Mouse (Mus musculus) lung, postnatal 4 days (tissue): ENCODE measurements around the gene Gm853.

Experiments used
- DNase-seq, 2 experiments: peaks; one replicate each; pipeline ENCODE4 v3.0.0; 2021

The Gm853 gene

DNA sequence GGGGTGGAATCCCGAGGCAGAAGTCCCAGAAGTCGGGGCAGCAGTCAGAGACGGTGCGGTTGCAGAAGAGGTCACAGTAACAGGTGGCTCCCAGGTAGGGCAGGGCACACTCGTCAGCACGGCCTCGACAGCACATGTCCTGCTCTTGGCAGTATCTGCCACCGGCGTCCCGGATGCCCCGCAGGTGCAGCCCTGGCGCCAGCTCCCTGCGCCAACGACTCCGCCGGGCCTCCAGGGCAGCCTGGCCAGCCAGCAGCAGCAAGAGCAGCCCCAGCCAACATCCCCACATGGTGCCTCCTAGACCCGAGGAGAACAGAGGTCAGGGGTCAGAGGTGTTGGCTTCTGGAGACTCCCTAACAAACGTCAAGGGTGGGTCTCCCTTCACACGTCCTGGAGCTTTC is 48.3 kb downstream of the Gm853 start:
- DNase-seq = no peak

DNA sequence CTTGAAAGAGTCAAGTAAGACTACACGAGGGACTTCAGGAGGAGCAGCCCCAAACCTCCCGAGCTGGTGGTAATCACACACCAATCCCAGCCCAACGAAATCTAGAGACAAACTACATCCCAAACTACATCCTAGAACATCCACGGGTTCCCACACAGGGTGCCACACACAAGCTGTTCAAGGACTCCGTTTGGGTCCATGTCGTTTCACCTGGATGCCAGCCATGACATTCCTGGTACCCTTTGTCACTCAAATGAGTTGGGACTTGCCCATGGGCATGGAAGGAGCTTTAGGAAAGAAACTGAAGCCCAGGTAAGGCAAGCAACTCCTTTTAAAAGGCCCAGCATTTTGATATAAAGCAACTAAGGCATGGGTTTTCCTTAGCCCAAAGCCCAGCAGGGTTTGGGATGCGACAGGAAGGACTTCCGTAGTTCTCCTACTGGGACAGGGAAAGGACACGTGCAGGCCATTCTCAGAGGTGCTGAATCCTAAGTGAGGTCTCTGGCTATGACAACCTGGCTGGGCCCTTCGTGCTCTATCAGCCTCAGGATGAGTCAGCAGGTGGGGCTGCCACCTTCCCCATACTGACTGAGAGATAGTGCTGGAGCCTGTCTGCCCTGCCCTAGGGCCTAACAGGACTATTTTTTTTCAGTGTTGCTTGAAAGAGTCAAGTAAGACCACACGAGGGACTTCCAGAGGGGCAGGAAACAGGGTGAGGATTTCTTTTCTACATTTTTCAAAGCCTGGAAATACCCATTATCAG is 49.0 kb downstream of the Gm853 start:
- DNase-seq = no peak

DNA sequence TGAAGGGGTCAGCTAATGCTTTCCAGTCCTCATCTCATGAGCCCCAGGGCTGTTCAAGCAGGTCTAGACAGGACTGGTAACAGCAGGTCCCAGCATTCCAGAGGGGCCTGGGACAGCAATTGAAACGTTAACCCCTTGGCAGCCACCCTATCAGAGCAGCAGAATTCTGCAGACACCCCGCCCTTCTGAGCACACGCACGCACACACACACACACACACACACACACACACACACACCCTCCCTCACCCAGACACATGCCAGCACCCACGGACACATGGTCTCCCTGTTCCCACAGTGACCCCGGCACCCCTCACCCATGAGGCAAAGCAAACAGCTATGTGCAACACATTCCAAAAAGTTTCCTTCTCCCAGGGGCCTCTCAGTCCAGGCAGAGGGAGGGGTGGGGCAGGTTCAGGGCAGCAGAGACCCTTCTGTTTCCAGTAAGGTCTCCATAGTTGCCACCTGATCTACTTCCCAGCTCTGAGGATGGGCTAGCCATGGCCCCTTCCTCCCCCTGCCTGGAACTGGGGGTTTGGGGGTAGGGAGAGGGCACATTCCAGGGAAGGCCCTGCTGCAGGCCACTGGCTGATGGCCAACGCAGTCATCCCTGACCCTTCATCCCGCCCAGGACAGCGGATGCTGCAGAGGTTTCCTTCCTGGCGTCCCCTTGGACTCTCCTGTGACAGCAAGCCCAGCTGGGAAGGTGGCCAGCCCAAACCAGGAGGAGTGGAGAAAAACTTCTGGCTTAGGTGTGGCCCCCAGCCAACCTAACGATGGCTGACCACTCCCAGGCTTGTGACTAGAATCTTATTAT is 50.0 kb downstream of the Gm853 start:
- peak; percentile 78 to 88 for DNase-seq

DNA sequence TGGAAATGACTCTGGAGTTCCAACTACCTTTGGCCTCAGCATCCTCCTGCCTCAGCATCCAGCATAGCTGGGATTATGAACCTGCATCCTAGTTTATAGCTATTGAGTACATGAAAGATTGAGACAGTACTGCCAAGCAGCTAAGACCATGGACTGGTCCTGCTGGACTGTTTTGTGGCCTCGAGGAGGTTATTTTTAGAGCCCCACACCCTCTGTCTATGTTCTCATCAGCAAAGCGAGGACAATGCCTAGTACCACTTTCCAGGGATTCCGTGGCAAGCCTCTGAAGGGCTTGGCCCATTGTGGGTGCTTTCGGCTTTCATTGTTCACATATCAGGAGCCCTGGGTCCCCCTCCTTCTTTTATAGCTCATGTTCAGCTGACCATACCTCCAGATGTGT is 51.8 kb downstream of the Gm853 start:
- DNase-seq = no peak

DNA sequence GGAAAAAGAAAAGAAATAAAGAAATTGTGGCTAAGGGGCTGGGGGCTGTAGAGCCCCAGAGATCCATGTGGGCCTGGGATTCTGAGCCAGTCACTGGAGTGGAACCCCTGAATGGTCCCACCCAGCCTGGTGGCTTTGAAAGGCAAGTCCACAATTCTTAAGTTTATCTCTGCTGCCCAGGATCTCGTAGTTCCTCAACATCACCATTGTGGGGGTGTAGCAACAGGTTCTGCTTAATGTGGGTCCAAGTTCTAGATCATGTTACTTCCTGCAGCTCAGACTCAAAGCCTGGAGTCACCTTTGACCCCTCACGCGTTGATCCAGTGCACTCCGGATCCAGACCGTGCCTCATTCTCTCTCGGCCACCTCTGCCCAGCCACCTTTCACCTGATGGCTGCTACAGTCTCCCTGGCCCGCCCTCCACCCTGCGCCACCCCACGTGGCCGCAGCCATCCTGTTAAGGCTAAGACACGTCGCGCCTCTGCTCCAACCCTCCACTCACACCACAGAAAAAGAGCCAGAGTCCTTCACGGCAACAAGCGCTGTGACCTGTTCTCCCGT is 52.7 kb downstream of the Gm853 start:
- no peak for DNase-seq

DNA sequence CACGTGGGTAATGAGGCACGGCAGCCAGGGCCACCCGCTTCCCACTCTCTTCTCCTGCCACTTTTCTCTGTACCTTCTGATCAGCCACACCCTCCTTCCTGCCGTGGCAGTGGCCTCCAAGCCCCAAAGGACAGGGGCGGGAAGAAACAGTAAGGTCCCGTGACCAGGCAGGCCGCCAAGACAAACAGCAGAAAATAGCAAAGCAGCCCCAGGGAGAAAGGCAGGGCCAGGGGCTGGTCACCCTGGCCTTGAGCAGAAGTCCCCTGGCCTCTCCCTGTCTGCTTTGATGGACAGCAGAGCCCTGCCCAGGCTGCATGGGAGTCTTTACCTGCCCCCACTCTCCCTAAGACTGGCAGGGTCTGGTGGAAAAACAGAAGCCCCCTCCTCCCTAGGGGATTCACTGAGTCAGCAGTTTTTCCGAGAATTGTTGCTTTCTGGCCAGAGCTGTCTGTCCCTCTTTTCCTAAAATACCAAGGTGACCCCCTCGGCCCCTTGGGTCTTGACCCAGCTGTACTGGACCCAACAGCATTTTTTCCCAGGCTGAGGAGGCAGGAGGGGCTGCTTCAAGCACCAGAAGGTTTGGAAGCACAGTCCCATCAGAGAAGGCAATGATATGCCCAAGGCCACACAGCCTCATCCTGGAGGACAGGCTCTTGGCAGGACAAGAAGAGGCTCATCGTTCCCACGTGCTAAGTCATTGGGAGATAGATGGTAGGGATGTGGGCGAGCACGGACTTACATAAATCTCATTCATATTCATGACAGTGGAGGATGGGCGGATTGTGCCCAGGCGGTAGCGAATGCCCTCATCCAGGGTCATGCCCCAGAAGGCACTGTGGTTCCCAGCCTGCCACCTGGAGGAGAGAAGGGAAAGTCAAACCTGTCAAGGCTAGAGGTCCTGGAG is 53.7 kb downstream of the Gm853 start:
- DNase-seq = peak; percentile 91 to 94

DNA sequence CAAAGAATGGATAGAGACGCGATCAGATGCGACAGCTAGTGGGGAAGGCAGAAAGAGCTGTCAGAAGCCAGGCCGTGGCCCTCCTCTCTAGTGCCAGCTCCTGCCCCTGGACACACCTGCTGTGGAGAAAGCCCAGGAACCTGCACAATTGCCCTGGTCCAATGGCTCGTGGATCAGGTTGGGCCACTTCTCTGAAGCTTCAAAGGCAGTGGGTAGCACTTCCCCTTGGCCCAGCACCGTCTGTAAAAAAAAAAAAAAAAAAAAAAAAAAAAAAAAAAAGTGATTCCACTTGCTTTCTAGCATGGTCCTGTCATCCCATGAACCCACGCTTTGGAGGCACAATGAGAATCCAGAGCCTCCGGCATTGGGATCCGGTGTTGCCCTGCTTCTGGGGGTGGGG is 54.4 kb downstream of the Gm853 start:
- peak in 1 of 2 experiments; percentile 69 for DNase-seq

DNA sequence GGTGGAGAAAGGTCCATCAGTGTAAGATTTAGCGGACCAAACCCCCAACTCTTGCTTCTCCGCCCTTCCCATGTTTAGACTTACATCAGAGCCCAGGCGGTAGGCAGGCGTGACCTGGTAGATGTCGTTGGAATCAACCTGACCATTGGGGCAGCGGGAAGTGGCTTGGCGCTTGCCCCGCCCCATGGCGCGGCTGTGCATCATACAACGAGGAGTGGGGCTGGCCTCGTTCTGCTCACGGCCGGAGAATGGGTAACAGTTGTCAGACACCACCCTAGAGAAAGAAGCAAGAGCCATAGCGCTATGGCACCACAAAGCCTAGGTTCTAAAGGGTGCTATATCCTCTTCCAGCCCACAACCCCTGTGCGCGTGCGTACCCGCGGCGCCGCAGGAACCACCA is 54.9 kb downstream of the Gm853 start:
- no peak for DNase-seq

DNA sequence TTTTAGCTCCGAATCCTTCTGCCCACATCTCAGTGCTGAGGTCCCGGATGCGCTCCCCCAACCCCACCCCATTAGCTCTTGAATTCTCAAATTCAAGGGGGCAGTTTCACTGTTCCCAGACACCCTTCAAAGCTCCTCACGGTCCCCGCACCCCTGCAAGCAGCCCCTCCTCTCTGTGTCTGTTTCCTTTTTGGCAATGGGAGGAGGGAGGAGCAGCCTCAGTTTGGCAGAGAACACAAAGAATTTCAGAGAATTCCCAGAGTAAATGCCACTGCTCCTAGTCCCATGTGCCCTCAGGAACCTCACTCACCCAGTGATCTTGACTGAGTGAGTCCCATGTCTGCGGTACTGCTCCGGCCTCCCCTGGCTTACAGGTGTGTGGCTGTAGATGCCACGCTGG is 55.6 kb downstream of the Gm853 start:
- no peak for DNase-seq

DNA sequence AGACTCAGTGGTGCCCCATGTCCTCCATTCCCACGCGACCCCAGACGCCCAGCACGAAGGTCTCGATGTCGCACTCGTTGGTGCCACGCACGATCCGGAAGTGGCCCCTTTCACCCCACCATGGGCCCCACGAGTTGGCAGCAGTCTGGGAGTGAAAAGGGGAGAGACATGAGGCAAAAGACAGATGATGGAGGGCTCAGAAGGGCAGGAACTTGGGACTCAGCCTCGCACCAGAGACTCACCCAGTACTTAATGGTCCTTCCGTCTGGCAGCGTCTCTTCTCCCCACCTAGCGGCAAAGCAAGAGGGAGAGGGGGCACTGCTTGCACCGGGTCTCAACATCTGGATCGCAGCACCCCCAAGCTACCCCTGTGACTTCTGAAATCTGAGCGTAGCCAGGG is 56.1 kb downstream of the Gm853 start:
- no peak for DNase-seq

DNA sequence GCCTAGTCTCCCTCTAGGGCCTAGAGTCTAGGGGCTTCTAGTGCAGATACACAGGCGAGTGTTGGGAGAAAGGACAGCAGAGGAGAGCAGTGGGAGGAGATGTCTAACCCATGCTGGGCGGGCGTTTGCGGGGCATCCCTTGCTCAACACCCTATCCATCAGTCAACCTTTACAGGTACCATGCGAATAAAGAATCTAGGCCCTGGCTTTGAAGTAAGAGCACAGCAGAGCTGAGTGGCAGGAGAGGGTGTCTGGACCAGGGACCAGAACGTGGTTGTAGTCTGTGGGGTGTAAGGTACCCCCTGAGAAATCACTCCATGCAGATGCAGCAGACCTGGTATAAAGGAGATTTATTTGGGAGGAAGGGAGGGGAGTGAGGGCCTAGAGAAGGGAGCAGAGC is 58.1 kb downstream of the Gm853 start:
- DNase-seq = no peak

DNA sequence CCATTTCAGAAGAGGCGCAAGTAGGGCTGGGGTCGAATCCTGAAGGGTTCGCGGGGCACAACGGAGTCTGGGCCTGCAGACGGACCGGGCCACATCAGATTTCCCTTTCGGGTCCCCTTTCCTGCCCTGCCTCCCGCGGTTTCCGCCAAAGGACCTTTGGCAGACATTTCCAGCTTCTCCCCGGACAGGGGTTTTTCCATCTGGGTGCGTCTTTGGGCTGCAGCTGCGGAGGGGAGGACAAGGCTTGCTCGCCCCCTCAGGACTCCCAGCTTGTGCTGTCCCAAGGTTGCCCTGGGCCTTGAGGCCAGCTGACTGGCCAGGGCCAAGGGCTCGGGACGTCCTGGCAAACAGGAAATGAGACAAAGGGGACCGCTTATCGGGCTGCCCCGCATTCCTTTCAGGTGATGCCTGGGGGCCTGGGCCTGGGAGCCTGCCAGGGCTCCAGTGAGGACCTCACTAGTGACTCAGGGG is 58.8 kb downstream of the Gm853 start:
- peak; percentile 72 to 86 for DNase-seq

DNA sequence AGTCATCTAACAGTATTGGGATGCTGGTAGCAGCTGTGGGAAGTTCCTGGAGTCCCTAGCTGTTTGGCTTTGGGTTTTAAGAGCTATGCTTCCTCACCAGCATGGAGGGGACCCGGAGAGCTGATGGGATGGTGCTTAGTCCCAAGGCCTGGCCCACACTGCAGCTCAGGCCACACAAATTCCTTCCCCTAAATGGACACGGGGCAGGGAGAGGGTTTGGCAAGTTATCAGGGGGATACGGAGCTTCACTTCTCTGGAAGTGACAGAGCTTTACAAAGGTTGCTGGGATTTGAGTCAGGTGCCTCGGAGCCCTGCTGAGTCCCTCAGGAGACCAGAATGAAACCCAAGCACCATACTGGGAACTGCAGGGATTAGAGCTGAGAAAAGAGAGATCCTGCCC is 60.9 kb downstream of the Gm853 start:
- no peak for DNase-seq
